Mouse (Mus musculus): ENCODE measurements around the gene Gbx1. TPM values are rescaled to one million over a fixed set of nuclear protein-coding genes. Genes with fewer than 3 reads are reported as not detected.

The Gbx1 gene
- polyA plus RNA-seq, 1 experiment from 2014 or later = 1.2 TPM

DNA sequence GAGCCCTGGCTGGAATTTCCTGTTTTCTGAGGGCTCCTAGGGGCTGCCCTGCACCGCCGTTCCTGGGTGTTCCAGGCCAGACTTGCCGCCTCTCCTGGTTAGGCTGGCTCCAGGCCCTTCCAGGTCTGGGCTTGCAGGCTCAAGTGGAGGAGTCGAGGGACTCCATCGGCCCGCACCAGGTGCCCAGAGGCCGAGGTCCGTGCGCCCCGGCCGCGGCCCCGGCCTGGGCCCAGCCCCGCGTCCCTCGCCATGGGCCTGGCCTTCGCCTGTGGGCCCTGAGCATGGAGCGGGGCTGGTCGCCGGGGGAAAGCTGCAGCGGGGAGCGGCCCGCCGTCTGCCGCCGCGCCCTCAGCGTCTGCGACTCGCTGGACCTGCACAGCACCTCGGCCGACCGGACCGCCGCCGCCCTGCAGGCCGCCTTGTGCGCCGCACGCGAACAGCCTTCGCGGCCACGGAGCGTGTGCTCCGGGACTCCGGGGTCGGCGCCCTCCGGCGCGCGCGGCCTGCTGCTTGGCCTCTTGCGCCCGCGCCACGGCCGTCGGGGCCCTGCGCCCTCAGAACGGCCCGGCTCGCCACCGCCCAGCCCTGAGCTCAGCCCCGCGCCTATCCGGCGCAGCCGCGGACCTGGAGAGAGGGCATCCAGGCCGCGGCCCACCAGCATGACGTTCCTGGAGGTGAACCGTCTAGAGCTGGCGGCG is 52.8 kb downstream of the Gbx1 start:
- peak overlapping the region; percentile 38 for H3K4me3 ChIP-seq
- peak; percentile 15; the same call in 1 of the 2 replicates for ATAC-seq (replicated peaks)
- H3K36me3 ChIP-seq = peaks cover 23% of the 10 kb centered on the region
- H3K4me1 ChIP-seq = peaks cover 27% of the 10 kb centered on the region
- H3K27ac ChIP-seq (replicated peaks) = no peak overlapping the region
- WGBS = 6% methylated on average over 71 of the region's 77 CpGs
- H3K9ac ChIP-seq (replicated peaks) = peak overlapping the region; percentile 41
- peaks cover 22% of the 10 kb centered on the region; the same call in 1 of the 2 replicates for H3K27me3 ChIP-seq
- no peaks in the 10 kb centered on the region for H3K9me3 ChIP-seq
- peak overlapping the region; percentile 54 for H3K4me2 ChIP-seq (replicated peaks)

DNA sequence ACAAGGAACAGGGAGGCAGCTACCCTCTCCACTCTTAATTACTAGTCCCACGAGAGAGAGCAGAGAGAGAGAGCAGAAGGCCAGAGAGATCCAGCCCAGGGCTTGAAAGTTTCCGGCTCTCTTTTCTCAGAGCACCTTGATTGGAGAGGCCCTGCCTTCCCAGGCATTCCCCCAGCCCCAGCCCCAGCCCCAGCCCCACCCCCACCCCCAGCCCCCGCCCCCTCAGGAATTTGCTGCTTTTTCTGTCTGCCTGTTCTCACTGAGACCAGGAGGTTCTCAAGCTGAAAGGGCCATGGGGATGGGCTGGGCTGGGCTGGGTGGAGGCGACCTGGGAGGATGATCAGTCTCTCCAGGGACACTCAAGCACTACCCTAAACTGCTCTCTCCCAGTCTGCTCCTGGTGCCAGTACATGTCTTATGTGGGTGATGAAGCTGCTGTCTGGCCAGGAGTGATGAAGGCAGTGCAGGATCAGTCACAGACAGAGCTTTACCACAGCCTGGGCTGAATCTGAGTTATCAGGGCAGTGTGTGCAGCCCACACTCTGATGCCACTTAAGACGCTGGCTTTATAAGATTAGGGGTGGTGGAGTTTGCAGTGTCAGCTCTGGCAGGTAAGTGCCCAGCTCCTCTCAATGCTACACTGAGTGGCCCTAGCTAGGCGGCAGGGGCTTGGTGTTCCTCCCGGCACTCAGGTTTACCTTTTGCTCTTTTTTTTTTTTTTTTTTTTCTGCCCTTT is 54.0 kb downstream of the Gbx1 start:
- Histone ChIP-seq H3K27ac (replicated peaks) (no peak overlapping the region), H3K9me3 (no peaks in the 10 kb centered on the region), H3K9ac (replicated peaks) (no peak overlapping the region), H3K4me2 (replicated peaks) (no peak overlapping the region), H3K4me3 (no peak overlapping the region), H3K36me3 (peaks cover 12% of the 10 kb centered on the region), H3K4me1 (peaks cover 27% of the 10 kb centered on the region), H3K27me3 (peaks cover 22% of the 10 kb centered on the region; the same call in 1 of the 2 replicates)
- WGBS = 28% methylated on average over 7 of the region's 7 CpGs
- no peak for ATAC-seq (replicated peaks)

DNA sequence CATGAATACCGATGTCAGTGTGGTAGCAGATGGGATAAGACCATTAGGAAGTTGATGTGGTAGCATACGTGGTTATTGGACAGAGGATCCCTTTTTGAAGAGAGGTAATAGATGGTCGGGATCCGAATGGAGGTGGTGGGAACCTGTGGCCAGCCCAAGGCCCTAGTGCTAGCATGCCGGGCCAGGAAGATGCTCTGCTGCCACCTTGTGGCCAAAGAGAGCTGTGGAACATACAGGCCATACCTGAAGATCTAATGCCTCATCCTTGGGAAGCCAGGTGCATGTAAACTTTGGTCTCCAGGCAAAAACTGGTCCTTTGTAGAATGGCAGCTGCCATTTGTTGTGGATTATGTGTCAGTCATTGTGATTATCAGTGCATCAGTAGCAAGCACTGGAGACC is 56.4 kb downstream of the Gbx1 start:
- Histone ChIP-seq H3K9ac (replicated peaks) (no peak overlapping the region), H3K4me3 (no peak overlapping the region), H3K9me3 (no peaks in the 10 kb centered on the region), H3K4me1 (peaks cover 40% of the 10 kb centered on the region), H3K27me3 (peaks cover 22% of the 10 kb centered on the region; the same call in 1 of the 2 replicates), H3K36me3 (no peaks in the 10 kb centered on the region), H3K27ac (replicated peaks) (no peak overlapping the region), H3K4me2 (replicated peaks) (no peak overlapping the region)
- 18% methylated on average over 5 of the region's 5 CpGs for WGBS
- peak; percentile 49 for ATAC-seq (replicated peaks)

DNA sequence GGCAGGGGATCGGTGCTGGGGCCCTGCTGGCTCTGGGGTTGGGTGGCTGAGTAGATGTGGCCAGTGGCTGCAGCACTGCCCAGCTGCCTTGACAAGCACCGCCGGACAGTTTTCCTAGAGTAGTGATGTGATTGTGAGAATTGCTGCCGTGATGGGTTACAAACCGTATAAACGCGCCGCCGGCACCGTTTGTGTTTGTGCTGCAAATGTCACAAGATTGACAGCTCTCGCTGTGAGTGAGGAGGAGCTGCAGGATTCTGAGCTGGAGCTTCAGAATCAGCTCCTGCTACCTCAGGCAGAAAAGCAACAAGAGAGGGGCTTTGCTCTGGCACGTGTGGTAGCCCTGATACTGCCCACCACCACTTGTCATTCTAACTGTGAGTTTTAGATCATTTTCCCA is 60.2 kb downstream of the Gbx1 start:
- ATAC-seq (replicated peaks) = no peak
- no peaks in the 10 kb centered on the region for H3K27me3 ChIP-seq
- peaks cover 20% of the 10 kb centered on the region for H3K4me1 ChIP-seq
- peak overlapping the region; percentile 17; the same call in 1 of the 2 replicates for H3K4me2 ChIP-seq (replicated peaks)
- H3K27ac ChIP-seq (replicated peaks) = no peak overlapping the region
- H3K4me3 ChIP-seq = no peak overlapping the region
- H3K9ac ChIP-seq (replicated peaks) = peak overlapping the region; percentile 6; the same call in 1 of the 2 replicates
- no peaks in the 10 kb centered on the region for H3K9me3 ChIP-seq
- no peaks in the 10 kb centered on the region for H3K36me3 ChIP-seq
- whole genome bisulfite sequencing = 29% methylated on average over 12 of the region's 12 CpGs

DNA sequence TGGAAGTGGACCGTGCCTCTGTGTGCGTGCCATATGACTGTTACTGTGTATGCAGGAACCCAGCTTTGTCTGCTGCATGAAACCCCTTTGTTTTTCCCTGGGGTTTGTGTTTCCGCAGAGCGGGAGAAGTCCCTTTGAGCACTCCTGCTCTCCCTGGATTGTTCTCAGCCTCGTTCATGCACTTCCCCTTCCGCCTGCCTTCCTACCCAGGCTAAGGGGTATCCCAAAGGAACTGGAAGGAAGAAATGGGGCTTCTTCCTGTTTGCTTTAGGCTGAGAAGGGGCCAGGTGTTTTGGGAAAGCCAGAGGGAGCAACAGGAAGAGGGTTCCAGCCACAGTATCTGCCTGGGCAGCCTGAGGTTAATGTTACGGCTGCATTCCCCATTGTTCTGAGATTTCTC is 71.4 kb downstream of the Gbx1 start:
- H3K27me3 ChIP-seq = no peaks in the 10 kb centered on the region
- H3K9me3 ChIP-seq = no peaks in the 10 kb centered on the region
- peak overlapping the region; percentile 30 for H3K4me2 ChIP-seq (replicated peaks)
- H3K27ac ChIP-seq (replicated peaks) = no peak overlapping the region
- H3K9ac ChIP-seq (replicated peaks) = peak overlapping the region; percentile 5; the same call in 1 of the 2 replicates
- peak overlapping the region; percentile 7; the same call in 1 of the 2 replicates for H3K4me3 ChIP-seq
- H3K36me3 ChIP-seq = no peaks in the 10 kb centered on the region; the same call in 1 of the 2 replicates
- WGBS = 52% methylated on average over 7 of the region's 7 CpGs
- no peak for ATAC-seq (replicated peaks)
- H3K4me1 ChIP-seq = peaks cover 46% of the 10 kb centered on the region

DNA sequence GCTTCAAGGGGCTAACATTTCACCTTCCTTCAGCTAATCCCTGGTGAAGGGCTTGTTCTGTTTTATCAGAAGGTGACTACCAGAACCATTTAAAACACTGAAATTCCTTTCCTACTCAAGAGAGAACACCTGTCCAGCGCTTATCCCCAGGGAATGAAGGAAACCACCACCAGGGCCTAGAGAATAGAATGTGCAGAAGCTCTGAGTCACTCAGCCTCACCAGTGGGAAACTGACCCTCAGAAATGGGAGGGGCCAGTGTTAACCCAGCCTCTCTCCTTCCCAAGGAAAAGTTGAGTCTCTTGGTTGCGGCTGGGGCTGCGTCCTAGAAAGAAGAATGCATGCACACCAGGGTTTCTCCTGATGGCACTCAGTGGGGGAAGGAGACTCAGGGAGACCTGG is 71.9 kb downstream of the Gbx1 start:
- no peak overlapping the region; the same call in 1 of the 2 replicates for H3K9ac ChIP-seq (replicated peaks)
- peak overlapping the region; percentile 97 for H3K4me2 ChIP-seq (replicated peaks)
- peak overlapping the region; percentile 7; the same call in 1 of the 2 replicates for H3K4me3 ChIP-seq
- H3K9me3 ChIP-seq = no peaks in the 10 kb centered on the region
- no peak for ATAC-seq (replicated peaks)
- H3K36me3 ChIP-seq = no peaks in the 10 kb centered on the region; the same call in 1 of the 2 replicates
- H3K4me1 ChIP-seq = peaks cover 46% of the 10 kb centered on the region
- peak overlapping the region; percentile 16; the same call in 1 of the 2 replicates for H3K27ac ChIP-seq (replicated peaks)
- 0 out of 2 replicates have a peak, but pooled peaks cover under 1% of the 10 kb centered on the region for H3K27me3 ChIP-seq
- 63% methylated on average over 3 of the region's 3 CpGs for WGBS

DNA sequence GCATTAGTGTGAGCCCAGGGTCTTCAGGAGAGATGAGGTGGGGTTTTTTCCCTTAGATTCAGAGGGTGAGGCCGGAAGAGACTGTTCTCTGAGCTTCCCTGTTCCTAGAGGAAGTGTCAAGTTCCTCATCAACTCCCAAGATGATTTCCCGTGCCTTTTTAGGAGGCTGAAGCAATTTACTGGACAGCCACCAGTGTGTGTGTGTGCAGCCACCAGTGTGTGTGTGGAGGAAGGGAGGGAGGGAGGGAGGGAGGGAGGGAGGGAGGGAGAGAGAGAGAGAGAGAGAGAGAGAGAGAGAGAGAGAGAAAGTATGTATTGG is 73.1 kb downstream of the Gbx1 start:
- ATAC-seq (replicated peaks) = no peak

DNA sequence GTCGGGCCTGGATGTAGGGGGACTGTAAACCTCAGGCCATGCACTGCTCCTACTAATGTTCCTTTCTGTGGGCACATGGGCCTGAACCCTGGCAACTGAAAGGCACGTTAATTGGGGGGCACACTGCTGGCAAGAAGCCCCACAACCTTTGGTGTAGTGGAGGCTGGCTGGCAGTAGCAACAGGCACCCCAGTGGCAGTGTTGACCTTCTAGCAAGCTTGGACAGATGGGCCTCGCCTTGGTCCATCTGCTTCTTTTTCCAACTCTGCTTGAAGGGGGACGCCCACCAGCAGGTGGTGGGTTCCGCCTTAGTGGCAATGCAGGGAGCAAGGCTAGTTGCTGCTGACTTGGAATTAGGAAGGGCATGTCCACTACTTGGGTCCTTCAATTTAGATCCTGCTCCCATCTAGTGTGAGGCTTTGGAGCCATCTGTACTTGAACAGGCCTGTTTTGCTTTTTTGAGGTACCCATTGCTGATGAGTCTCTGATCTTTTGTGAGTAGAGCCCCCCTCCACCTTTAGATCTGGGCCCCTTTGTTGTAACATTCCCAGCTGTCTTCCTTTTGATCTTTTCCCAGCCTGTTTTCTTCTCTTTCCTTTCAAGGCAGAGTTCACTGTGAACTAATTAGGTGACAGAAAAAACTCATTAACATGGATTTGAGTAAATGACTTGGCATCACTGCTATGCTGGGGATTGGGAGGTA is 73.6 kb downstream of the Gbx1 start:
- H3K9me3 ChIP-seq = no peaks in the 10 kb centered on the region
- peak; percentile 11 for ATAC-seq (replicated peaks)
- H3K4me2 ChIP-seq (replicated peaks) = peak overlapping the region; percentile 97
- peaks cover 46% of the 10 kb centered on the region for H3K4me1 ChIP-seq
- WGBS = 2% methylated on average over 5 of the region's 5 CpGs
- peak overlapping the region; percentile 90 for H3K4me3 ChIP-seq
- H3K9ac ChIP-seq (replicated peaks) = peak overlapping the region; percentile 90
- H3K27ac ChIP-seq (replicated peaks) = peak overlapping the region; percentile 95
- peaks cover 13% of the 10 kb centered on the region; the same call in 1 of the 2 replicates for H3K27me3 ChIP-seq
- no peaks in the 10 kb centered on the region; the same call in 1 of the 2 replicates for H3K36me3 ChIP-seq

More for the DNA sequence above, 73.1 kb downstream of the Gbx1 start:
- Histone ChIP-seq H3K27ac (replicated peaks) (peak overlapping the region; percentile 95; the same call in 1 of the 2 replicates), H3K9me3 (no peaks in the 10 kb centered on the region), H3K4me1 (peaks cover 46% of the 10 kb centered on the region), H3K4me3 (peak overlapping the region; percentile 90), H3K9ac (replicated peaks) (peak overlapping the region; percentile 90), H3K4me2 (replicated peaks) (peak overlapping the region; percentile 97), H3K27me3 (peaks cover 8% of the 10 kb centered on the region; the same call in 1 of the 2 replicates), H3K36me3 (no peaks in the 10 kb centered on the region; the same call in 1 of the 2 replicates)
- 10% methylated on average over 2 of the region's 2 CpGs for WGBS

Other genes starting within 250 kb of the Gbx1 start
- 5.2 and 6.4 TPM in 2 replicates for gene Kcnh2, start 175.6 kb downstream of the Gbx1 start, polyA plus RNA-seq (2015; fragmentation: Nextera tagmentation; extraction: Ambion mirVana)
- 7.4 TPM in 2 replicates for gene Nos3, start 162.4 kb downstream of the Gbx1 start, polyA plus RNA-seq (2015; fragmentation: Nextera tagmentation; extraction: Ambion mirVana)
- gene Atg9b, start 135.1 kb downstream of the Gbx1 start, polyA plus RNA-seq (2015; fragmentation: Nextera tagmentation; extraction: Ambion mirVana) = 0.64 and 0.93 TPM in 2 replicates
- gene Abcb8, start 133.5 kb downstream of the Gbx1 start, polyA plus RNA-seq (2015; fragmentation: Nextera tagmentation; extraction: Ambion mirVana) = 47.9 and 48.7 TPM in 2 replicates
- 0.22 and 0.59 TPM in 2 replicates for gene Asic3, start 113.8 kb downstream of the Gbx1 start, polyA plus RNA-seq (2015; fragmentation: Nextera tagmentation; extraction: Ambion mirVana)
- gene Cdk5, start 103.7 kb downstream of the Gbx1 start, polyA plus RNA-seq (2015; fragmentation: Nextera tagmentation; extraction: Ambion mirVana) = 106 and 114 TPM in 2 replicates
- 18.5 and 23.7 TPM in 2 replicates for gene Slc4a2, start 103.4 kb downstream of the Gbx1 start, polyA plus RNA-seq (2015; fragmentation: Nextera tagmentation; extraction: Ambion mirVana)
- gene Fastk, start 81.9 kb downstream of the Gbx1 start, polyA plus RNA-seq (2015; fragmentation: Nextera tagmentation; extraction: Ambion mirVana) = 90.6 and 91.4 TPM in 2 replicates
- gene Tmub1, start 79.3 kb downstream of the Gbx1 start, polyA plus RNA-seq (2015; fragmentation: Nextera tagmentation; extraction: Ambion mirVana) = 39.4 and 40.1 TPM in 2 replicates
- gene Agap3, start 75.0 kb downstream of the Gbx1 start, polyA plus RNA-seq (2015; fragmentation: Nextera tagmentation; extraction: Ambion mirVana) = 76.9 and 108 TPM in 2 replicates
- gene Asb10, start 13.8 kb upstream of the Gbx1 start, polyA plus RNA-seq (2015; fragmentation: Nextera tagmentation; extraction: Ambion mirVana) = 0.11 and 0.42 TPM in 2 replicates
- gene 4931409K22Rik, start 29.6 kb upstream of the Gbx1 start, polyA plus RNA-seq (2015; fragmentation: Nextera tagmentation; extraction: Ambion mirVana) = 0.42 and 0.56 TPM in 2 replicates
- 101 and 106 TPM in 2 replicates for gene Abcf2, start 50.3 kb upstream of the Gbx1 start, polyA plus RNA-seq (2015; fragmentation: Nextera tagmentation; extraction: Ambion mirVana)
- 19.7 and 21.1 TPM in 2 replicates for gene Chpf2, start 59.5 kb upstream of the Gbx1 start, polyA plus RNA-seq (2015; fragmentation: Nextera tagmentation; extraction: Ambion mirVana)
- 171 and 176 TPM in 2 replicates for gene Smarcd3, start 97.2 kb upstream of the Gbx1 start, polyA plus RNA-seq (2015; fragmentation: Nextera tagmentation; extraction: Ambion mirVana)
- 59.7 and 61.2 TPM in 2 replicates for gene Nub1, start 158.3 kb upstream of the Gbx1 start, polyA plus RNA-seq (2015; fragmentation: Nextera tagmentation; extraction: Ambion mirVana)
- 4.0 and 4.5 TPM in 2 replicates for gene Wdr86, start 203.5 kb upstream of the Gbx1 start, polyA plus RNA-seq (2015; fragmentation: Nextera tagmentation; extraction: Ambion mirVana)
- gene Crygn, start 230.8 kb upstream of the Gbx1 start, polyA plus RNA-seq (2015; fragmentation: Nextera tagmentation; extraction: Ambion mirVana) = 1.8 TPM in 2 replicates